Mouse (Mus musculus) hindbrain, embryonic 12.5 days (tissue): ENCODE measurements around the gene 1700013F07Rik. TPM values are rescaled to one million over a fixed set of nuclear protein-coding genes. Genes with fewer than 3 reads are reported as not detected.
A peak's percentile ranks its signal among the peaks of the same experiment; 100 is the strongest.
"Not testable (repeated sequence)": the region's sequence is repeated elsewhere in the genome, so short reads cannot be mapped to it uniquely, and the experiment has no call there.

Experiments used
- ATAC-seq: fragments of 200-750 bp; cut with Nextera tagmentation; 2 replicates; pipeline ENCODE4 v1.8.0; 2017; ENCODE audit warnings: moderate TSS enrichment; ENCODE audit not compliant: low FRiP score
- H3K27ac ChIP-seq: fragments of 300-500 bp; sonication (generic); 2 replicates; pipeline ENCODE4 v1.5.1; 2016; ENCODE audit warnings: mild to moderate bottlenecking
- H3K27me3 ChIP-seq: fragments of 300-500 bp; sonication (generic); 2 replicates; pipeline ENCODE4 v1.6.1; 2016; ENCODE audit warnings: mild to moderate bottlenecking
- H3K36me3 ChIP-seq: fragments of 300-500 bp; sonication (generic); 2 replicates; pipeline ENCODE4 v1.6.1; 2016; ENCODE audit warnings: mild to moderate bottlenecking
- H3K4me1 ChIP-seq: fragments of 300-500 bp; sonication (generic); 2 replicates; pipeline ENCODE4 v1.6.1; 2016
- H3K4me2 ChIP-seq: fragments of 300-500 bp; sonication (generic); replicated peaks from 2 replicates; pipeline ENCODE4 v1.6.1; 2016; ENCODE audit warnings: mild to moderate bottlenecking
- H3K4me3 ChIP-seq: fragments of 300-500 bp; sonication (generic); 2 replicates; pipeline ENCODE4 v1.5.1; 2016; ENCODE audit warnings: mild to moderate bottlenecking
- H3K9ac ChIP-seq: fragments of 300-500 bp; sonication (generic); 2 replicates; pipeline ENCODE4 v1.6.1; 2016; ENCODE audit warnings: mild to moderate bottlenecking, moderate library complexity
- H3K9me3 ChIP-seq: fragments of 300-500 bp; sonication (generic); replicated peaks from 2 replicates; pipeline ENCODE4 v1.6.1; 2016; ENCODE audit warnings: mild to moderate bottlenecking
- WGBS: fragments of 180-500 bp; shearing (Covaris S2); methylation state at CpG from one replicate; pipeline ENCODE4 v1.1.7; 2016; 5-methylcytosine and 5-hydroxymethylcytosine counted together
- polyA plus RNA-seq: library from polyadenylated mRNA; unstranded; fragments of >200 nt; fragmentation: Nextera tagmentation; extraction: Ambion mirVana; gene quantifications from 2 replicates; pipeline ENCODE4 v1.2.1, GENCODE M21; 2016

The 1700013F07Rik gene
- polyA plus RNA-seq, 1 experiment from 2014 or later: 1.2 TPM

DNA sequence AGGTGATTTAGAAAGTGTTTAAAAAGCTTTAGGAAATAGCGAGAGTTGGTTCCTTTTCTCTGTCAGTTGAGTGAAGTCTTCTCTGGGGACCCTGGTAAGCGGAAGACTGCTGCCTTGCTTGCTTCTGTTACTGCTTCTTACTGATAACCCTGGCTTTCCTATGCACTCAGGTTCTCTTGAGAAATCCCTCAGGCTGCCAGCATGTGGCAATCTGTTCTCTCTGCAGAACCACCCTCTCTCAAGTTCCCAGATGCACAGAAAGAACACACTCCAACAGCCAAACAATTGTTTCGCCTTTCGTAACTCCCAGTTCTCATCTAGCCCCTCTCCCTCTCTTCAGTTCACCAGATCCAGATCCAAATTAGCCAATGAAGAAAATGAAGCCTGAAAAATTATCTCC lies 23.9 kb downstream of the 1700013F07Rik start:
- Histone ChIP-seq H3K27ac (no peak overlapping the region), H3K9ac (no peak overlapping the region)
- 96% methylated on average over 4 of the region's 4 CpGs for WGBS

GRCm38 (mm10) chr3:108562133-108562730 lies 28.3 kb downstream of the 1700013F07Rik start, which contains the start of gene Tmem167b:
Gene Tmem167b (minus strand): TSS chr3:108562466.
- Histone ChIP-seq H3K9me3 (no peaks in the 10 kb centered on the region), H3K9ac (peak within 1 kb of the TSS; percentile 76), H3K27me3 (no peaks in the 10 kb centered on the region), H3K4me1 (peaks cover 16% of the 10 kb centered on the region), H3K36me3 (peaks cover 28% of the 10 kb centered on the region), H3K4me3 (peak within 1 kb of the TSS; percentile 73), H3K4me2 (peak within 1 kb of the TSS; percentile 63), H3K27ac (peak within 1 kb of the TSS; percentile 89)
- WGBS: 0% methylated on average over 45 of the region's 45 CpGs
- peak; percentile 98 for ATAC-seq

More for the DNA sequence above, 23.9 kb downstream of the 1700013F07Rik start:
- Histone ChIP-seq H3K4me3 (no peak overlapping the region), H3K4me1 (peaks cover 17% of the 10 kb centered on the region), H3K9me3 (no peaks in the 10 kb centered on the region), H3K4me2 (no peak overlapping the region), H3K36me3 (peaks cover 32% of the 10 kb centered on the region), H3K27me3 (no peaks in the 10 kb centered on the region)
- no peak for ATAC-seq

DNA sequence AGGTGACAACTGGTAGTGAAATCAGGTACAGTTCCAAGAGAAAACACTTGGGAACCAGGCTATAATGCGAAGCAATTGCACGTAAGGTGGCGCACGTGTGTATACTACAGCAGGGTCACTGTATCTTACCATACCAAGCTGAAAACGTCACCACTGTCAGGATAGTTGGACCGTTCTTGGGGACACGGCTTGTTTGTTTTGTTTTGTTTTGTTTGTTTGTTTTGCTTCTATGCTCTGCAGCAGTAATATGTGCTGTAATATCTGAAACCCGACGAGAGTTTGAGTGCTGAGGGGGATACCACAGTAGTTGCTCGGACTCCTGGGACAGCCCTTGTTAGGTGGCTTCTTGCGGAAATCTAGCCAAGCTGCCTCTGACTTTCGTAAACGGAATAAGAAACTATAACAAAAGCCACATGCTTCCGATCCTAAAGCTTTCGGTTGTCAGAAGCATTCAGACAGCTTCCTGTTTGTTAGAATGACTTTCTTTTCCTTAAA lies 28.9 kb downstream of the 1700013F07Rik start:
- Histone ChIP-seq H3K27me3 (no peaks in the 10 kb centered on the region), H3K9ac (peak overlapping the region; percentile 37), H3K4me3 (peak overlapping the region; percentile 73), H3K4me1 (peaks cover 20% of the 10 kb centered on the region), H3K9me3 (no peaks in the 10 kb centered on the region), H3K27ac (peak overlapping the region; percentile 80), H3K36me3 (peaks cover 23% of the 10 kb centered on the region), H3K4me2 (peak overlapping the region; percentile 63)
- 12% methylated on average over 15 of the region's 15 CpGs for WGBS
- peak; percentile 72 for ATAC-seq

GRCm38 (mm10) chr3:108563309-108563708 lies 29.4 kb downstream of the 1700013F07Rik start:
- H3K36me3 ChIP-seq: peaks cover 18% of the 10 kb centered on the region
- no peak for ATAC-seq
- WGBS: 13% methylated on average over 4 of the region's 4 CpGs
- H3K4me2 ChIP-seq: peak overlapping the region; percentile 63
- peak overlapping the region; percentile 80 for H3K27ac ChIP-seq
- H3K4me1 ChIP-seq: peaks cover 22% of the 10 kb centered on the region
- H3K27me3 ChIP-seq: no peaks in the 10 kb centered on the region
- 0 out of 2 replicates have a peak overlapping the region, but pooled peaks have one; percentile 37 for H3K9ac ChIP-seq
- peak overlapping the region; percentile 73 for H3K4me3 ChIP-seq
- no peaks in the 10 kb centered on the region for H3K9me3 ChIP-seq

GRCm38 (mm10) chr3:108567990-108568877 lies 34.3 kb downstream of the 1700013F07Rik start:
- 11% methylated on average over 15 of the region's 15 CpGs for WGBS
- H3K4me2 ChIP-seq: no peak overlapping the region
- no peaks in the 10 kb centered on the region for H3K27me3 ChIP-seq
- H3K27ac ChIP-seq: peak overlapping the region; percentile 73
- peaks cover 27% of the 10 kb centered on the region for H3K4me1 ChIP-seq
- H3K9me3 ChIP-seq: no peaks in the 10 kb centered on the region
- H3K36me3 ChIP-seq: no peaks in the 10 kb centered on the region
- no peak overlapping the region for H3K4me3 ChIP-seq
- no peak overlapping the region for H3K9ac ChIP-seq
- peak; percentile 57 for ATAC-seq

DNA sequence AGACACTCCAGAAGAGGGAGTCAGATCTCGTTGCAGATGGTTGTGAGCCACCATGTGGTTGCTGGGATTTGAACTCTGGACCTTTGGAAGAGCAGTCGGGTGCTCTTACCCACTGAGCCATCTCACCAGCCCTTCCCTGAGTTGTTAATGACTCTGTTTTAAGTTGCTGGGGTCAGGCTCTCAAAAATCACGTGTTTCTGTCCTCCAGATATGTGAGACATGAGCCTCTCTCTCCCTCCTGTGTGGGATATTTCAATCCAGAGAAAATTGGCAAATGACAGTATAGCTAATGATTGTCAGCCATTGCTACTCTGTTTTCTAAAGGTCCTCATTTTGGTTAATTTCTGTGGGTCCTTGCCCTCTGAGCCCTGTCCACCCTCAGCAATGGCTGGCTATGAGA lies 35.7 kb downstream of the 1700013F07Rik start:
- ATAC-seq, H3K4me2 ChIP-seq, H3K4me3 ChIP-seq, H3K36me3 ChIP-seq, H3K27ac ChIP-seq, H3K9me3 ChIP-seq, H3K9ac ChIP-seq, H3K27me3 ChIP-seq: not testable (repeated sequence)
- WGBS: 53% methylated on average over 3 of the region's 3 CpGs
- H3K4me1 ChIP-seq: peaks cover 32% of the 10 kb centered on the region

GRCm38 (mm10) chr3:108570813-108571212 lies 36.9 kb downstream of the 1700013F07Rik start:
- Histone ChIP-seq H3K4me2 (0 out of 2 replicates have a peak overlapping the region, but pooled peaks have one; percentile 76), H3K9ac (no peak overlapping the region), H3K27me3 (no peaks in the 10 kb centered on the region), H3K27ac (no peak overlapping the region), H3K36me3 (no peaks in the 10 kb centered on the region), H3K4me1 (peaks cover 32% of the 10 kb centered on the region), H3K4me3 (no peak overlapping the region), H3K9me3 (no peaks in the 10 kb centered on the region)
- ATAC-seq: no peak; the same call in 1 of the 2 replicates
- 86% methylated on average over 14 of the region's 14 CpGs for WGBS

GRCm38 (mm10) chr3:108571443-108572294 lies 37.7 kb downstream of the 1700013F07Rik start, which contains the start of gene Taf13:
Gene Taf13 (plus strand): TSS chr3:108571698.
- Histone ChIP-seq H3K9ac (peak within 1 kb of the TSS; percentile 78), H3K27ac (peak within 1 kb of the TSS; percentile 75), H3K4me2 (peak within 1 kb of the TSS; percentile 76), H3K27me3 (no peaks in the 10 kb centered on the region), H3K36me3 (no peaks in the 10 kb centered on the region), H3K4me3 (peak within 1 kb of the TSS; percentile 62), H3K9me3 (no peaks in the 10 kb centered on the region), H3K4me1 (peaks cover 32% of the 10 kb centered on the region)
- WGBS: 2% methylated on average over 42 of the region's 42 CpGs
- peak; percentile 95 for ATAC-seq

GRCm38 (mm10) chr3:108572309-108573010 lies 38.5 kb downstream of the 1700013F07Rik start:
- Histone ChIP-seq H3K4me1 (peaks cover 31% of the 10 kb centered on the region), H3K27me3 (no peaks in the 10 kb centered on the region), H3K27ac (no peak overlapping the region), H3K36me3 (0 out of 2 replicates have a peak, but pooled peaks cover 4% of the 10 kb centered on the region), H3K4me2 (peak overlapping the region; percentile 76), H3K4me3 (peak overlapping the region; percentile 62), H3K9me3 (no peaks in the 10 kb centered on the region), H3K9ac (peak overlapping the region; percentile 78)
- no peak for ATAC-seq
- 48% methylated on average over 18 of the region's 18 CpGs for WGBS

- H3K27ac ChIP-seq: no peak overlapping the region
- H3K4me1 ChIP-seq: peaks cover 22% of the 10 kb centered on the region
- H3K4me2 ChIP-seq: no peak overlapping the region
- no peaks in the 10 kb centered on the region for H3K9me3 ChIP-seq
- no peak for ATAC-seq
- peaks cover 12% of the 10 kb centered on the region; the same call in 1 of the 2 replicates for H3K36me3 ChIP-seq
- H3K9ac ChIP-seq: no peak overlapping the region
- 86% methylated on average over 5 of the region's 5 CpGs for WGBS
- no peaks in the 10 kb centered on the region for H3K27me3 ChIP-seq
- no peak overlapping the region for H3K4me3 ChIP-seq
Measured at GRCm38 (mm10) chr3:108574018-108574417, 40.1 kb downstream of the 1700013F07Rik start.

DNA sequence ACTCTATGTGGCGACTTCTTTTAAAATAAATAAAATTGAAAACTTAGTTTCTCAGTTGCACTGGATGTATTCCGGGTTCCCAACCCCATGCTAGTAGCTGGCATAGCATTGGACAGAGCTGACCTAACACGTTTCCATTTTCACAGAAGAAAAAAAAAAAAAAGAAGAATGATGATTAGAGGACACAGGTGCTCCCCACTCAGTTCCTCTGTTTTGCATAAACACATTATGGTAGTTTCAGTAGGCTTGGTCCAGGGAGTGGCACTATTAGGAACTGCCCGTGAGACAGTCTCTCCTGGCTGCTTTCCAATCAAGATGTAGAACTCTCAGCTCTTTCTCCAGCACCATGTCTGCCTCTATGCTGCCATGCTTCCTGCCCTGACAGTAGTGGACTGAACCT lies 50.6 kb downstream of the 1700013F07Rik start:
- Histone ChIP-seq H3K9ac (no peak overlapping the region), H3K4me1 (no peaks in the 10 kb centered on the region), H3K27me3 (no peaks in the 10 kb centered on the region), H3K4me3 (no peak overlapping the region), H3K4me2 (no peak overlapping the region), H3K27ac (no peak overlapping the region), H3K9me3 (no peaks in the 10 kb centered on the region), H3K36me3 (0 out of 2 replicates have a peak, but pooled peaks cover 2% of the 10 kb centered on the region)
- no peak for ATAC-seq
- WGBS: 85% methylated on average over 4 of the region's 4 CpGs
